Comparison of ENCODE assay signal across 8 mouse cellular contexts in genomic region chr15:84450441-84451183, GRCm38 (mm10). TPM values are rescaled to one million over a fixed set of nuclear protein-coding genes. Genes with fewer than 3 reads are reported as not detected.
DNase-seq lines count a peak whose midpoint lies in the region; ATAC-seq and TF ChIP-seq lines count a peak whose summit lies in the region.

No protein-coding gene starts in this region.

- H3K27me3 ChIP-seq in intestine, embryonic 16.5 days (replicated peaks; ENCODE audit: control insufficient read depth, insufficient read depth, low read length): peaks cover 22% of the 10 kb centered on the region
- peaks cover 23% of the 10 kb centered on the region for H3K27me3 ChIP-seq in lung, embryonic 14.5 days (ENCODE audit: insufficient read depth, low read length)

- no peaks in the 10 kb centered on the region for H3K9me3 ChIP-seq in intestine, embryonic 16.5 days (ENCODE audit: control insufficient read depth, low read length)
- no peaks in the 10 kb centered on the region for H3K9me3 ChIP-seq in lung, embryonic 14.5 days (ENCODE audit: low read depth, low read length)

- no peak for TF ChIP-seq POLR2A in olfactory bulb, adult 2 months (IDR thresholded peaks at IDR 0.05; ENCODE audit: insufficient read depth, low read depth, low read length)

- H3K9ac ChIP-seq in intestine, embryonic 16.5 days (ENCODE audit: low read depth, low read length): 0 out of 2 replicates have a peak overlapping the region, but pooled peaks have one; percentile 5
- H3K9ac ChIP-seq in lung, embryonic 14.5 days: no peak overlapping the region

- peaks cover 11% of the 10 kb centered on the region for H3K4me1 ChIP-seq in intestine, embryonic 16.5 days (ENCODE audit: control insufficient read depth, insufficient read depth, low read length)
- H3K4me1 ChIP-seq in lung, embryonic 14.5 days (ENCODE audit: insufficient read depth): peaks cover 6% of the 10 kb centered on the region
- H3K4me1 ChIP-seq in olfactory bulb, adult 2 months (ENCODE audit: control insufficient read depth, insufficient read depth, low read length): peaks cover 50% of the 10 kb centered on the region

- no peak overlapping the region for H3K27ac ChIP-seq in intestine, embryonic 16.5 days (ENCODE audit: low read length)
- no peak overlapping the region for H3K27ac ChIP-seq in lung, embryonic 14.5 days (ENCODE audit: low read depth)
- peak overlapping the region; percentile 88 for H3K27ac ChIP-seq in olfactory bulb, adult 2 months (ENCODE audit: insufficient read depth, low read depth, low read length)

- peak; percentile 60 for ATAC-seq in intestine, embryonic 16.5 days
- peak; percentile 64 for ATAC-seq in lung, embryonic 14.5 days (ENCODE audit: insufficient read depth)

- peak overlapping the region; percentile 30 for H3K4me2 ChIP-seq in intestine, embryonic 16.5 days (ENCODE audit: low read depth, low read length)
- peak overlapping the region; percentile 54 for H3K4me2 ChIP-seq in lung, embryonic 14.5 days

- no peaks in the 10 kb centered on the region for H3K36me3 ChIP-seq in intestine, embryonic 16.5 days (ENCODE audit: control insufficient read depth, insufficient read depth, low read length)
- H3K36me3 ChIP-seq in lung, embryonic 14.5 days (ENCODE audit: insufficient read depth): no peaks in the 10 kb centered on the region

- H3K4me3 ChIP-seq in intestine, embryonic 16.5 days (ENCODE audit: low read length): no peak overlapping the region
- no peak overlapping the region for H3K4me3 ChIP-seq in lung, embryonic 14.5 days (ENCODE audit: low read depth, low read length)
- H3K4me3 ChIP-seq in olfactory bulb, adult 2 months (ENCODE audit: insufficient read depth, low read depth, low read length): no peak overlapping the region

- no peak for TF ChIP-seq CTCF in lung, embryonic 14.5 days (IDR thresholded peaks at IDR 0.05; ENCODE audit: low read depth)
- no peak for TF ChIP-seq CTCF in olfactory bulb, adult 2 months (IDR thresholded peaks at IDR 0.05; ENCODE audit: insufficient read depth, low read depth, low read length)

- peak; percentile 17 to 21 for DNase-seq in spleen, postnatal 36 days (ENCODE audit: low spot score in 2 of 2)
- no peak for DNase-seq in spleen, postnatal 4 days (ENCODE audit: low spot score in 2 of 2)
- DNase-seq in embryo, embryonic 10 days (ENCODE audit: low spot score): peak; percentile 72
- peak; percentile 26 for DNase-seq in gastrocnemius, postnatal 25 days
- peak; percentile 63 for DNase-seq in lung, embryonic 14.5 days
- DNase-seq in urinary bladder, postnatal 25 days (ENCODE audit: low spot score): peak; percentile 67

- 5% methylated on average over 21 of the region's 21 CpGs for WGBS in intestine, embryonic 16.5 days
- 2% methylated on average over 21 of the region's 21 CpGs for WGBS in lung, embryonic 14.5 days
- 5% methylated on average over 21 of the region's 21 CpGs for WGBS in olfactory bulb, adult 2 months

RNA-seq across cellular contexts. Expression of gene Shisal1, which starts 3.7 kb away (rescaled TPM):
- total RNA-seq in gastrocnemius, postnatal 25 days (2021): 1 to 10 TPM in 1 of 2 experiments, under 1 TPM in 1; 0.79 to 1.9 TPM
- polyA plus RNA-seq in intestine, embryonic 16.5 days (2015; fragmentation: Nextera tagmentation; extraction: Ambion mirVana): 0.77 and 0.93 TPM in 2 replicates
- 1.1 and 1.9 TPM in 2 replicates for polyA plus RNA-seq in lung, embryonic 14.5 days (2014; fragmentation: Nextera tagmentation; extraction: Ambion mirVana)
- polyA plus RNA-seq in olfactory bulb, adult 2 months (2012; ENCODE audit: insufficient read depth, insufficient read length, low replicate concordance, missing spikeins): not detected in 2 replicates

Comparison
In these comparisons a context has a peak if more than half of its experiments do, and no peak if none do; other contexts are left out.
1. DNase-seq: peak in spleen, postnatal 36 days (2 of 2), embryo, embryonic 10 days (single experiment), gastrocnemius, postnatal 25 days (single experiment), lung, embryonic 14.5 days (single experiment) and urinary bladder, postnatal 25 days (single experiment); none in spleen, postnatal 4 days (0 of 2).